Mouse (Mus musculus): ENCODE results near the gene Atp10b. TPM values are rescaled to one million over a fixed set of nuclear protein-coding genes. Genes with fewer than 3 reads are reported as not detected.

The Atp10b gene
- polyA plus RNA-seq, 1 experiment from 2014 or later: 2.1 TPM

GRCm38 (mm10) chr11:43311000-43311399 is 161.3 kb downstream of the Atp10b start:
- Histone ChIP-seq H3K36me3 (ENCODE audit: control insufficient read depth, insufficient read depth, low read length) (no peaks in the 10 kb centered on the region), H3K4me2 (replicated peaks; ENCODE audit: low read depth) (no peak overlapping the region), H3K9me3 (ENCODE audit: control insufficient read depth, low read length) (no peaks in the 10 kb centered on the region), H3K9ac (ENCODE audit: low read length) (no peak overlapping the region), H3K27me3 (ENCODE audit: control insufficient read depth, insufficient read depth, low read length) (no peaks in the 10 kb centered on the region), H3K27ac (replicated peaks) (no peak overlapping the region), H3K4me3 (ENCODE audit: low read depth, low read length) (no peak overlapping the region), H3K4me1 (replicated peaks; ENCODE audit: control insufficient read depth, insufficient read depth) (no peaks in the 10 kb centered on the region)
- TF ChIP-seq EP300 (optimal IDR thresholded peaks at IDR 0.05) (no peak), CTCF (IDR thresholded peaks at IDR 0.05; ENCODE audit: low read depth) (no peak)
- DNase-seq (ENCODE audit: low spot score) (no peak), ATAC-seq (ENCODE audit: low FRiP score, low TSS enrichment) (no peak)
- 30% methylated on average over 1 of the region's 1 CpGs for WGBS

Other genes starting within 250 kb of the Atp10b start
- gene Gm9972, start 114.1 kb upstream of the Atp10b start, polyA plus RNA-seq (2015; fragmentation: Nextera tagmentation; extraction: Ambion mirVana): 0.35 and 0.55 TPM in 2 replicates

Data from stomach, postnatal 0 days (tissue).